Mouse (Mus musculus) gastrocnemius, postnatal 36 days (tissue): ENCODE results near the gene Ppp1r21. TPM values are rescaled to one million over a fixed set of nuclear protein-coding genes. Genes with fewer than 3 reads are reported as not detected.

Source experiments
- DNase-seq, 2 experiments: peaks; one replicate each; pipeline ENCODE4 v3.0.0; 2022
- intact Hi-C: fragments of 180-260 bp; cut with DNase I; formaldehyde crosslinking; loops from one replicate; pipeline ENCODE4 v1.15.1; 2025
- total RNA-seq, 2 experiments: library from RNA; stranded (reverse); gene quantifications; 2 replicates each; pipeline ENCODE4 v1.2.3; 2021

The Ppp1r21 gene
- total RNA-seq, 2 experiments from 2014 or later: 4.5 to 4.7 TPM

DNA sequence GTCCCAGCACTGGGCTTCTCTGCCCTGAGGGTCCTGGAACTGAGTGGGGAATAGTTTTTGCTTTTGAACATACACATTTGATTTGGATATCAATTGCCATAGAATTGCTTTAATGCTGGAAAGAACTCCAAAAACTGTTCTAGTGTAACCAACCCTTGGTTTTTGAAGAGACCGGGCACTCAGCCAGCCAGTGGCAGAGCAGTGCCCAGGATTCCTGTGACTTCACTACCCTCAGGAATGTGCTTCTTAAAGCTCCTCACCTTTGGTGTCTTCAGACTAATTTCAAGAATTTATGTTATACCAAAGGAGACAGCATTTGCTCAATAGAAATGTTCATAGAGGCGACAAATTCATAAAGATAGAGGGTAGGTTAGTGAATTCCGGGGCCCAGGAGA, 100.6 kb downstream of the Ppp1r21 start:
- intact Hi-C loops: no loop called here
- no peak for DNase-seq

DNA sequence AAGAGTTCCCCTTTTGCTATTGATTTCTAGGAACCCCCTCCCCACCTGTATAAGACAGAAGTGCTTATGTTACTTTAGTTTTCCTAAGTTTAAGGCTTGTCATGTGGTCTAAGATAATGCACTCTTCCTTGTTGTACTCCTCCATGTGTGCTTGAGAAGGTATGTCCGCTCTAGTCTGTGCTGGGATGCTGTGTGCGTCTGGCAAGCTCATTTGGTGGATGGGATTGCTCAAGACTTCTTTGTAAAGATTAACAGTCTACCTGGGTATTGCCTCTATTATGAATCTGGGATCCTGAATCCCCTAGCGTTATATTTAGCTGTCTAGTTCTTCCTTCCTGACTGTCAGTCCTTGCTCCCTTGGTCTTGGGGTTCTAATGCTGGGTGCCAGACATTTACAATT, 102.7 kb downstream of the Ppp1r21 start:
- intact Hi-C loops: no loop called here
- DNase-seq: no peak

DNA sequence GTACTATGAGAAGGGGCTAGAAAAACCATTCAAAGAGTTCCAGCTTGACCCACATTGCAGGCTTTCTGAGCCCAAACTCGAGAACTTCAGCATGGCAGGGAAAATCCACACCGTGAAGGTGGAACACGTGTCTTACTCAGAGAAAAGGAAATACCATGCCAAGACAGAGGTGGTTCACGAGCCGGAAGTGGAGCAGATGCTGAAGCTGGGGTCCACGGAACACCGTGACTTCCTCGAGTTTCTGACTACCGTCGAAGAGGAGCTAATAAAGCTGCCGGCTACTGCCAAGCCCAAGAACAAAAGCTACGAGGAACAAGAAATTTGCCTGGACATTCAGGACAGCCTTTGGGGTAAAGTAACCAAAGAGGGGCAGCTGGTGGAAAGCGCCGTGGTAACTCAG, 106.2 kb downstream of the Ppp1r21 start:
- intact Hi-C loops: loop anchor here (5.0 kb wide), 1 partner anchor 34 kb away; no protein-coding TSS in a partner anchor
- DNase-seq: no peak

DNA sequence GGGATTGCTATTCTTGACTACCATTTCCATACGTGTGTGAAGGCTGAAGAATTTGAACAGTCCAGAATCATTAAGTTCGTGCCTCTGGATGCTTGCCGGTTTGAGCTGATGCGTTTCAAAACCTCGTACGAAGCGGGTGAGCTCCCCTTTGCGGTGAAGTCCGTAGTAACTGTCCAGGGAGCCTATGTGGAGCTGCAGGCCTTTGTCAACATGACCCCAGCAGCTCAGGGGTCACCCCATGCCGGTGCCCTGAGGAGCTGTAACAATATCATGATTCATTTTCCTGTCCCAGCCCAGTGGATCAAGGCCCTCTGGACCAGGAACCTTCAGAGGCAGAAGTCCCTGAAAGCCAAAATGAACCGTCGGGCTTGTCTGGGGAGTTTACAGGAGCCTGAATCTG, 106.7 kb downstream of the Ppp1r21 start:
- intact Hi-C loops: loop anchor here (5.0 kb wide), 1 partner anchor 34 kb away; no protein-coding TSS in a partner anchor
- DNase-seq: no peak

Other genes starting within 250 kb of the Ppp1r21 start
- 10 to 100 TPM in 1 of 2 experiments, 1 to 10 TPM in 1; 8.8 to 13.4 TPM for gene Foxn2, start 89.4 kb upstream of the Ppp1r21 start, total RNA-seq
- 1 to 10 TPM; 6.0 to 6.1 TPM for gene Ston1, start 67.6 kb downstream of the Ppp1r21 start, total RNA-seq
- not detected for gene Gtf2a1l, start 138.5 kb downstream of the Ppp1r21 start, total RNA-seq